Mouse (Mus musculus): ENCODE measurements at regions not wholly inside any gene's neighbourhood (a gene's known extent, or its start where the extent isn't known, plus 50 kb on each side); places are given as distances from the start of the nearest gene placed in this dataset.
"Not testable (repeated sequence)": the region's sequence is repeated elsewhere in the genome, so short reads cannot be mapped to it uniquely, and the experiment has no call there.

DNA sequence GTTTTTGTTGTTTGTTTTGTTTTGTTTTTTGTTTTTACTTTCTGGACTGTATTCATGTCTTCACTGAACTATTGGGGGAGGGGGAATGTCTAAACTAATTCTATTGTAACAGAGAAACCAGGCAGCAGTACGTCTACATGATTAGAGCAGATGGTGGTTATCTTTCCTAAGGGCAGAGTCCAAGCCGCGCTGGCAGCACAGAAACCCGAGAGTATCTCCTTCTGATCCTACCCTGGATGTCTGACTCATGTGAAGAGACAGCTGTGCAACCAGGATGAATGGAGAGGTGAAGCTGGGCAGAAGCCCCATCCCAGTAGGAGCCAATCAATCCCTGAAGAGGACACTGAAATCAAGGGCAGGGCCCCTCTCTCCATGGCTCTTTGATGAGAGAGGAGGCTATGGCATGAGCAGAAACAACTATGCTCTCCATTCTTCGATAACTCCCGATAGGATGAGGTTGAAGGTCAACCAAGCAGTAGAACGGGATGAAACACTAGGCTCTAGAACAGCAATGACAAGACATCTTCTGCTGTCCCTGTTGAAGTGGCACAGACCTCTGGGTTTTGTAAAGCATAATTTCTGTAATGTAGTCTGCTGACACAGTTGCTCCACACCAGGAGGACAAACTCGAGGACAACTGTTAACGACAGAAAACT, 591.1 kb downstream of the Dad1 start:
- not testable (repeated sequence) for H3K9me3 ChIP-seq (ENCODE audit: control insufficient read depth, low read length); H3K36me3 ChIP-seq (replicated peaks; ENCODE audit: control insufficient read depth, insufficient read depth); H3K4me2 ChIP-seq (replicated peaks); H3K27me3 ChIP-seq (ENCODE audit: control insufficient read depth, insufficient read depth, low read length); ATAC-seq (ENCODE audit: low FRiP score); H3K9ac ChIP-seq; H3K27ac ChIP-seq; H3K4me3 ChIP-seq (replicated peaks; ENCODE audit: low read length); H3K4me1 ChIP-seq (replicated peaks; ENCODE audit: control insufficient read depth, insufficient read depth, low read length); DNase-seq (ENCODE audit: low spot score)
- 79% methylated on average over 8 of the region's 9 CpGs for WGBS

- 97% methylated on average over 3 of the region's 3 CpGs for WGBS
- not testable (repeated sequence) for ATAC-seq (ENCODE audit: low FRiP score); H3K4me3 ChIP-seq (replicated peaks; ENCODE audit: low read length); H3K4me2 ChIP-seq (replicated peaks); H3K4me1 ChIP-seq (replicated peaks; ENCODE audit: control insufficient read depth, insufficient read depth, low read length); H3K27me3 ChIP-seq (ENCODE audit: control insufficient read depth, insufficient read depth, low read length); H3K36me3 ChIP-seq (replicated peaks; ENCODE audit: control insufficient read depth, insufficient read depth); H3K9me3 ChIP-seq (ENCODE audit: control insufficient read depth, low read length); H3K27ac ChIP-seq; H3K9ac ChIP-seq; DNase-seq (ENCODE audit: low spot score)
Measured at GRCm38 (mm10) chr14:53654669-53655068, 599.2 kb downstream of the Dad1 start.

DNA sequence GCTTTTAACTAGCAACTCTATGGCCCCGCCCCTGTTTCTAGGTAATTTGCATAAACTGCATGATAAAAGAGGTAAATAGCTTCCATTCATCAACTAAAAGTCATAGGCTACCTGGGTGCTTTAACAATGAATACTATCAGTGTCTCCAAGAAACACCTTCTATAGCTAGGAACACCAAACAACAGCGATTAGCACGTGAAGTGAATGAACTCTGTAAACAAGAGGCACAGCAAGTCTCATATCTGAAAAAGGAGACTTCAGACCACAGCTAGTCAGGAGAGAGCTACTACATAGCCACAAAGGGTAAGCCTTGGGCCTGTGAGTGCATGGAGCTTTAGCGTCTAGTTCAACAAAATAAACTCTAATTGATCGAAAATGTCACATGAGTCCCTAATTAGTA, 602.8 kb downstream of the Dad1 start:
- not testable (repeated sequence) for H3K4me2 ChIP-seq (replicated peaks); H3K27me3 ChIP-seq (ENCODE audit: control insufficient read depth, insufficient read depth, low read length); H3K4me3 ChIP-seq (replicated peaks; ENCODE audit: low read length); DNase-seq (ENCODE audit: low spot score); H3K27ac ChIP-seq; H3K9me3 ChIP-seq (ENCODE audit: control insufficient read depth, low read length); H3K36me3 ChIP-seq (replicated peaks; ENCODE audit: control insufficient read depth, insufficient read depth); H3K4me1 ChIP-seq (replicated peaks; ENCODE audit: control insufficient read depth, insufficient read depth, low read length); ATAC-seq (ENCODE audit: low FRiP score); H3K9ac ChIP-seq
- 66% methylated on average over 4 of the region's 5 CpGs for WGBS

DNA sequence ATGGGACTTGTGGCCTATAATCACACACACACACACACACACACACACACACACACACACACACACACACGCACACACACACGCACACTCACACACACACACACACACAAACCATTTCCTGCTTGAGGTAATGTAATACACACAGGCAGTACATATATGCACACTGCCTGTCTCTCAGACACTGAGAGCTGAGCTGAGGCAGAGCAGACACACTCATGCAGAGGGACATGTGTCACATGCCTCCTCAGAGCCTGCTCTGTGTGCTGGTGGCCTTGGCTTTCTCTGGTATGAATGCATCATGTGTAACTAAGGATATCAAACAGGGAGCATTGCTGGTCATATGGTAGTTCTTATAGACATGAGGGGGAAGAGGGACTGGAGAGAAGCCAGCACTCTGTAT, 604.7 kb downstream of the Dad1 start:
- H3K27me3 ChIP-seq (ENCODE audit: control insufficient read depth, insufficient read depth, low read length); H3K9ac ChIP-seq; H3K9me3 ChIP-seq (ENCODE audit: control insufficient read depth, low read length); DNase-seq (ENCODE audit: low spot score); H3K27ac ChIP-seq; H3K36me3 ChIP-seq (replicated peaks; ENCODE audit: control insufficient read depth, insufficient read depth); H3K4me1 ChIP-seq (replicated peaks; ENCODE audit: control insufficient read depth, insufficient read depth, low read length); ATAC-seq (ENCODE audit: low FRiP score); H3K4me2 ChIP-seq (replicated peaks); H3K4me3 ChIP-seq (replicated peaks; ENCODE audit: low read length): not testable (repeated sequence)
- no CpG with 5 or more reads among the region's 2 CpGs for WGBS

- H3K27ac ChIP-seq; H3K4me2 ChIP-seq (replicated peaks); H3K36me3 ChIP-seq (replicated peaks; ENCODE audit: control insufficient read depth, insufficient read depth); H3K9ac ChIP-seq; H3K27me3 ChIP-seq (ENCODE audit: control insufficient read depth, insufficient read depth, low read length); H3K4me3 ChIP-seq (replicated peaks; ENCODE audit: low read length); H3K9me3 ChIP-seq (ENCODE audit: control insufficient read depth, low read length); H3K4me1 ChIP-seq (replicated peaks; ENCODE audit: control insufficient read depth, insufficient read depth, low read length); DNase-seq (ENCODE audit: low spot score); ATAC-seq (ENCODE audit: low FRiP score): not testable (repeated sequence)
- 59% methylated on average over 1 of the region's 1 CpGs for WGBS
Measured at GRCm38 (mm10) chr14:53640441-53640840, 613.5 kb downstream of the Dad1 start.

- DNase-seq (ENCODE audit: low spot score): peak; percentile 24
- not testable (repeated sequence) for H3K27me3 ChIP-seq (ENCODE audit: control insufficient read depth, insufficient read depth, low read length); H3K9ac ChIP-seq; H3K4me2 ChIP-seq (replicated peaks); ATAC-seq (ENCODE audit: low FRiP score); H3K4me1 ChIP-seq (replicated peaks; ENCODE audit: control insufficient read depth, insufficient read depth, low read length); H3K36me3 ChIP-seq (replicated peaks; ENCODE audit: control insufficient read depth, insufficient read depth); H3K9me3 ChIP-seq (ENCODE audit: control insufficient read depth, low read length); H3K4me3 ChIP-seq (replicated peaks; ENCODE audit: low read length); H3K27ac ChIP-seq
- WGBS: 100% methylated on average over 1 of the region's 1 CpGs
Measured at GRCm38 (mm10) chr14:53637664-53638063, 616.2 kb downstream of the Dad1 start.

GRCm38 (mm10) chr14:53635206-53635605, 618.7 kb downstream of the Dad1 start:
- WGBS: 64% methylated on average over 7 of the region's 7 CpGs
- not testable (repeated sequence) for H3K27ac ChIP-seq; ATAC-seq (ENCODE audit: low FRiP score); H3K4me3 ChIP-seq (replicated peaks; ENCODE audit: low read length); H3K9ac ChIP-seq; H3K9me3 ChIP-seq (ENCODE audit: control insufficient read depth, low read length); H3K36me3 ChIP-seq (replicated peaks; ENCODE audit: control insufficient read depth, insufficient read depth); DNase-seq (ENCODE audit: low spot score); H3K4me2 ChIP-seq (replicated peaks); H3K27me3 ChIP-seq (ENCODE audit: control insufficient read depth, insufficient read depth, low read length); H3K4me1 ChIP-seq (replicated peaks; ENCODE audit: control insufficient read depth, insufficient read depth, low read length)

DNA sequence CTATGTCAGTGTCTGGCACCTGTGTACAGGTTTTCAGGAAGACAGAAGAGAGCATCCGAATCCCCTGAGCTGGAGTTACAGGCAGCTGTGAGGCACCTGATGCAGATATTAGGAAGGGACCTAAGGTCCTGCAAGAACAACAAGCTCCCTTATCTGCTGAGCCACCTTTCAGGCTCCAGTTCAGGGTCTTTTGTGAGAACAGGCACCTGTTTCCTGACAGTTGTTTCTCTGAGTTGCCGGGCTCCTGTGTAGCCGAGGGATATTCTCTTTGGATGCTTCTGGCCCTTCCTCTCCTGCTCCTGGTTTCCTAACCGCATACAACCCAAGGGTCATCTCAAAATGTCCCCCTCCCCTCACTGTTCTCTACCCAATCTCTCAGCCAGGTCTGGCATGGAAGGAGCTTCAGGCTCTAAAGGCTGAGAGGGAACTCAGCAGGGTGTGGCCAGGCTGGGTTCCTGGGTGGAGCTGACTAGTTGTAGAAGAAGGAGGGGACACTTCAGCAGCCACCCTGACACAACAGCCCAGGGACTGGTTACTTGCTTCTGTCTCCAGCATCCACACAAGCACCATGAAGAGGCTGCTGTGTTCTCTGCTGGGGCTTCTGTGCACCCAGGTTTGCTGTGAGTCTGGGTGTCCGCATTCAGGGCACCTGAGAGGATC, 619.5 kb downstream of the Dad1 start:
- not testable (repeated sequence) for H3K4me1 ChIP-seq (replicated peaks; ENCODE audit: control insufficient read depth, insufficient read depth, low read length); DNase-seq (ENCODE audit: low spot score); H3K4me2 ChIP-seq (replicated peaks); H3K9ac ChIP-seq; H3K27ac ChIP-seq; H3K27me3 ChIP-seq (ENCODE audit: control insufficient read depth, insufficient read depth, low read length); ATAC-seq (ENCODE audit: low FRiP score); H3K9me3 ChIP-seq (ENCODE audit: control insufficient read depth, low read length); H3K36me3 ChIP-seq (replicated peaks; ENCODE audit: control insufficient read depth, insufficient read depth); H3K4me3 ChIP-seq (replicated peaks; ENCODE audit: low read length)
- 56% methylated on average over 5 of the region's 5 CpGs for WGBS

GRCm38 (mm10) chr14:53633743-53634142, 620.2 kb downstream of the Dad1 start:
- H3K27ac ChIP-seq; H3K4me3 ChIP-seq (replicated peaks; ENCODE audit: low read length); H3K27me3 ChIP-seq (ENCODE audit: control insufficient read depth, insufficient read depth, low read length); H3K36me3 ChIP-seq (replicated peaks; ENCODE audit: control insufficient read depth, insufficient read depth); DNase-seq (ENCODE audit: low spot score); H3K9me3 ChIP-seq (ENCODE audit: control insufficient read depth, low read length); H3K4me1 ChIP-seq (replicated peaks; ENCODE audit: control insufficient read depth, insufficient read depth, low read length); H3K4me2 ChIP-seq (replicated peaks); ATAC-seq (ENCODE audit: low FRiP score); H3K9ac ChIP-seq: not testable (repeated sequence)
- 70% methylated on average over 1 of the region's 1 CpGs for WGBS
